Mouse (Mus musculus) kidney, adult 8-10 months (tissue): Measurements from ENCODE around the gene Atxn1.

Experiments used
- DNase-seq, 2 experiments: peaks; one replicate each; pipeline ENCODE4 v3.0.0; 2022

The Atxn1 gene

GRCm38 (mm10) chr13:45859081-45859709 is 105.6 kb downstream of the Atxn1 start:
- no peak for DNase-seq

GRCm38 (mm10) chr13:45857416-45857815 is 107.4 kb downstream of the Atxn1 start:
- DNase-seq: no peak

GRCm38 (mm10) chr13:45854531-45854930 is 110.3 kb downstream of the Atxn1 start:
- DNase-seq: no peak

- DNase-seq: no peak
Measured at GRCm38 (mm10) chr13:45853691-45854090, 111.1 kb downstream of the Atxn1 start.

GRCm38 (mm10) chr13:45852288-45852687 is 112.5 kb downstream of the Atxn1 start:
- DNase-seq: no peak

GRCm38 (mm10) chr13:45851746-45852145 is 113.1 kb downstream of the Atxn1 start:
- no peak for DNase-seq

- no peak for DNase-seq
Measured at GRCm38 (mm10) chr13:45851156-45851555, 113.7 kb downstream of the Atxn1 start.

GRCm38 (mm10) chr13:45850181-45850974 is 114.4 kb downstream of the Atxn1 start:
- DNase-seq: no peak

- DNase-seq: no peak
Measured at GRCm38 (mm10) chr13:45849145-45850023, 115.4 kb downstream of the Atxn1 start.

- no peak for DNase-seq
Measured at GRCm38 (mm10) chr13:45842511-45843055, 122.2 kb downstream of the Atxn1 start.

GRCm38 (mm10) chr13:45839901-45840300 is 124.9 kb downstream of the Atxn1 start:
- DNase-seq: no peak

GRCm38 (mm10) chr13:45837609-45838220 is 127.1 kb downstream of the Atxn1 start:
- no peak for DNase-seq

GRCm38 (mm10) chr13:45836377-45837054 is 128.3 kb downstream of the Atxn1 start:
- DNase-seq: no peak

GRCm38 (mm10) chr13:45834300-45834699 is 130.5 kb downstream of the Atxn1 start:
- DNase-seq: no peak

- DNase-seq: no peak
Measured at GRCm38 (mm10) chr13:45832695-45833350, 132.0 kb downstream of the Atxn1 start.

- no peak for DNase-seq
Measured at GRCm38 (mm10) chr13:45829341-45829936, 135.4 kb downstream of the Atxn1 start.

GRCm38 (mm10) chr13:45828035-45828434 is 136.8 kb downstream of the Atxn1 start:
- no peak for DNase-seq

GRCm38 (mm10) chr13:45827619-45828018 is 137.2 kb downstream of the Atxn1 start:
- DNase-seq: no peak

- no peak for DNase-seq
Measured at GRCm38 (mm10) chr13:45827046-45827596, 137.7 kb downstream of the Atxn1 start.

- no peak for DNase-seq
Measured at GRCm38 (mm10) chr13:45822491-45822829, 142.3 kb downstream of the Atxn1 start.
